Mouse (Mus musculus) cortical plate, adult 2 months (tissue): Measurements from ENCODE around the gene Pebp1. TPM values are rescaled to one million over a fixed set of nuclear protein-coding genes. Genes with fewer than 3 reads are reported as not detected.
"Not testable (repeated sequence)": the region's sequence is repeated elsewhere in the genome, so short reads cannot be mapped to it uniquely, and the experiment has no call there.

Source experiments
- H3K27ac ChIP-seq: fragments of 200-500 bp; 2 replicates; pipeline ENCODE4 v1.5.1; 2012; ENCODE audit warnings: low read length, control low read depth, inconsistent platforms; ENCODE audit not compliant: insufficient read depth
- H3K4me1 ChIP-seq: fragments of 200-500 bp; 2 replicates; pipeline ENCODE4 v1.6.1; 2011; ENCODE audit warnings: low read length; ENCODE audit not compliant: control insufficient read depth, insufficient read depth
- H3K4me3 ChIP-seq: fragments of 200-500 bp; 2 replicates; pipeline ENCODE4 v1.5.1; 2011; ENCODE audit warnings: mild to moderate bottlenecking, low read length, control low read depth; ENCODE audit not compliant: insufficient read depth
- CTCF ChIP-seq: fragments of 200-500 bp; IDR thresholded peaks from 2 replicates; pipeline ENCODE4 v1.5.1; 2011; ENCODE audit warnings: mild to moderate bottlenecking, control low read depth, low read length; ENCODE audit not compliant: insufficient read depth; ENCODE audit errors: extremely low read depth
- POLR2A ChIP-seq: fragments of 200-500 bp; IDR thresholded peaks from 2 replicates; pipeline ENCODE4 v1.6.1; 2011; ENCODE audit warnings: mild to moderate bottlenecking, low read length, control low read depth; ENCODE audit not compliant: insufficient read depth; ENCODE audit errors: extremely low read depth
- polyA plus RNA-seq: library from polyadenylated mRNA; depleted of rRNA; stranded (reverse); fragments of >200 nt; gene quantifications from 2 replicates; pipeline ENCODE4 v1.2.3, GENCODE M21; 2012

Pebp1 gene
- polyA plus RNA-seq, 1 experiment = 746 TPM

DNA sequence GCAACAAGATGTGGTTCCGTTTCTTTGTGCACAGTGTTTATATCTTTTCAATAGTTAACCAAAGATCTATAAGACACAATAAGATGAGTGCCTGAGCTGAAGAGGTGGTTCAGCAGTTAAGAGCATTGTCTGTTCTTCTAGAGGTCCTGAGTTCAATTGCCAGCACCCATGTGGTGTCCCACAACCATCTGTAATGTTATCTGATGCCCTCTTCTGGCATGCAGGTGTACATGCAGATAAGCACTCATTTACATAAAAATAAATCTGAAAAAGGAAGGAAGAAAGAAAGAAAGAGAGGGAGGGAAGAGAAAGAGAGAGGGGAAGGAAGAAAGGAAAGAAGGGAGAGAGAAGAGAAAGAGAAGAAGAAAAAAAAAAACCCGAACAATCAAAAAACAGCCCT is 19.4 kb upstream of the Pebp1 start:
- Histone ChIP-seq H3K4me1 (no peaks in the 10 kb centered on the region), H3K4me3 (no peak overlapping the region), H3K27ac (no peak overlapping the region)
- TF ChIP-seq CTCF = no peak

DNA sequence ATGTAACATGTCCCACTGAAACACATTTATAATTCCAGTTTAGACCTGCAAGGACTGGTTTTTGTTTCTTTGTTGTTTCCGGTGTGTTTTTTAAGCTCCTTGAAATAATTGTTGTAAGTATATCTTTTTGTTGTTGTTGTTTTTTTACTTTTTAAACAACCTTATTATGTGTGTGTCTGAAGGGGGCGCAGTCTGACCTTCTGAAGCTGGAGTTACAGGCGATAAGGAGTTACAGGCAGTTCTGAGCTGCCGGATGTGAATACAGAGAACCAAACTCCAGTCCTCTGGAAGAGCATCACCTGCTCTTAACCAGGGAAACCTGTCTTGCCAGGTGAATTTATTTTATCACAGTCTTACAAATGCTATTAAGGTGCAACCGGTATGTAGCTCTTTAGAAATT is 18.3 kb upstream of the Pebp1 start:
- no peak overlapping the region for H3K27ac ChIP-seq
- TF ChIP-seq POLR2A (no peak), CTCF (no peak)
- H3K4me3 ChIP-seq = no peak overlapping the region
- H3K4me1 ChIP-seq = no peaks in the 10 kb centered on the region

- Histone ChIP-seq H3K4me3 (no peak overlapping the region), H3K4me1 (no peaks in the 10 kb centered on the region), H3K27ac (no peak overlapping the region)
- TF ChIP-seq POLR2A = no peak
- TF ChIP-seq CTCF = peak; percentile 72
These were observed 17.5 kb upstream of the Pebp1 start for GRCm38 (mm10) chr5:117304947-117305346.

- no peak overlapping the region for H3K27ac ChIP-seq
- H3K4me3 ChIP-seq = no peak overlapping the region
- TF ChIP-seq CTCF (no peak), POLR2A (no peak)
- no peaks in the 10 kb centered on the region for H3K4me1 ChIP-seq
These were observed 16.5 kb upstream of the Pebp1 start for GRCm38 (mm10) chr5:117303691-117304579.

- TF ChIP-seq POLR2A (no peak), CTCF (no peak)
- Histone ChIP-seq H3K4me3 (no peak overlapping the region), H3K27ac (no peak overlapping the region), H3K4me1 (no peaks in the 10 kb centered on the region)
These were observed 15.5 kb upstream of the Pebp1 start for GRCm38 (mm10) chr5:117302899-117303298.

DNA sequence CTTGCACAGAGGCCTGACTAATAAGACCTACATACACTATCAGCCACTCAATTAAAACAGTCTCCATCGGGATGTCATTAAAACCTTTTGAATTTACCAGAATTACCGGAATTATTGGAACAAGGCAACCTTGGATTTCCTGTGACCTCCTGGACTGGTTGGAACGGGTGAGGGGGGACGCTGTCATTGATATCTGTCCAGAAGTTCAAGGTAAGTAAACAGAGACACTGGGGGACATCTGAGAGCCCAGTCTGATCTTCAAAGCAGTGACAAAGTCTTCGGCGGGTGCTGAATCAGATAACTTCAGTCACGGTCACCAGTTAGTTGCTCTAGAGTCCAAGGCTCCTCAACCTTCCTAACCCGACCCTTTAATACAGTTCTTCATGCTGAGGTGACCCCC is 7.6 kb upstream of the Pebp1 start:
- no peaks in the 10 kb centered on the region for H3K4me1 ChIP-seq
- TF ChIP-seq POLR2A (no peak), CTCF (no peak)
- no peak overlapping the region for H3K4me3 ChIP-seq
- H3K27ac ChIP-seq = no peak overlapping the region

DNA sequence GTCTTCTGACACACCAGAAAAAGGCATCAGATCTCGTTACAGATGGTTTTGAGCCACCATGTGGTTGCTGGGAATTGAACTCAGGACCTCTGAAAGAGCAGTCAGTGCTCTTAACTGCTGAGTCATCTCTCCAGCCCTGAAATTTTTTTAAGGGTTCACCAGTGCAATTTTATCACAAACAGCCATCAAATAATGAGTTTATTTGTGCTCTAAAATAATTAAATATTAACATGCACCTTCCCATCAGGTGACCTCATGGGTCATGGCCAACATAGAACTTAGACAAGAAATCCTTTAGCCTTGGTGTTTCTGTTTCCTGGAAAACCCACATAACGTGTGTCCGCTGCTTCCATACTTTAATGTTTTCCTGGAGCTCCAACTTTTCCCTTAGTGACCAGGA is 6.4 kb upstream of the Pebp1 start:
- not testable (repeated sequence) for H3K27ac ChIP-seq, H3K4me3 ChIP-seq, H3K4me1 ChIP-seq

DNA sequence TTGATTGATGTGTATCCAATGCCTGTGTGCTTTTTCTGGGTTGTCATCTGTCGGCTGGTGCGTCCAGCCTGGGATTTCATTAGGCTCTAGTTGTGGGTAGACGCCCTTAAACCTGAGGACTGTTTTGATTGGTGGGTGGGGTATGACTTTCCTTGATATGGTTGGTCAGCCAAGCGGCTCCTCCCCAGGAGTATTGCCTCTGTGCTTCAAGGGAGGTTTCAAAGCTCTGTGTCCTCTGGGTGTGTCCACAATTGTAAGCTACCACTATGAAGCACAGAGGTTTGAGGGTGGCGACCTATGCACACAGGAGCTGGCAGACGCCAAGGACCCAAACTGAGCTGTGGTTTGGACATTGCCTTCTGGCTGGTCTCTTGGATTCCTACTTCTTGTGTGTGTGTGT is 5.1 kb upstream of the Pebp1 start:
- Histone ChIP-seq H3K4me3 (no peak overlapping the region), H3K4me1 (no peaks in the 10 kb centered on the region), H3K27ac (no peak overlapping the region)
- TF ChIP-seq CTCF (no peak), POLR2A (no peak)

DNA sequence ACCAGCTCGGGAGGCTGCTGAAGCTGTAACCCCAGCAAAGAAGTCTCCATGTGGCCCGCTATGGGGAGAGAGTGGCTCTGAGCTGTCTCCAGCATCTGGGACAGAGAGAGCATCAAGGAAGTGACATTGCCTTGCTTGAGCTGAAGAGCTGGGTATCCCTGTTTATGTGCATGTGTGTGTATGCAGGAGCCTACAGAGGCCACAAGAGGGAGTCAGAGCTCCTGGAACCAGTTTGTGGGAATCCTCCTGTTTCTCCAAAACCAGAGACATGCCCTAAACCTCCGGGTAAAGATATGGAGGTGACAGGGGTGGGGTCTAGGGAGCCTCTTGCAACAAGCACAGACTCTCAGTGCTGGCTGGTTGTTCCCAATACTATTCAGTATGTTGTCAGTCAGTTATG is 3.9 kb upstream of the Pebp1 start:
- Histone ChIP-seq H3K4me3 (no peak overlapping the region), H3K4me1 (peaks cover 2% of the 10 kb centered on the region; the same call in 1 of the 2 replicates), H3K27ac (no peak overlapping the region)
- TF ChIP-seq POLR2A = no peak
- no peak for TF ChIP-seq CTCF

GRCm38 (mm10) chr5:117290081-117290480 is 2.7 kb upstream of the Pebp1 start:
- H3K4me1 ChIP-seq = peaks cover 2% of the 10 kb centered on the region; the same call in 1 of the 2 replicates
- TF ChIP-seq CTCF (0 out of 2 replicates have a peak, but pooled peaks have one; percentile 3), POLR2A (no peak)

GRCm38 (mm10) chr5:117289646-117290045 is 2.2 kb upstream of the Pebp1 start:
- Histone ChIP-seq H3K4me1 (peaks cover 2% of the 10 kb centered on the region; the same call in 1 of the 2 replicates), H3K27ac (no peak overlapping the region), H3K4me3 (no peak overlapping the region)
- no peak for TF ChIP-seq POLR2A
- TF ChIP-seq CTCF = no peak

More at GRCm38 (mm10) chr5:117290081-117290480, 2.7 kb upstream of the Pebp1 start:
- Histone ChIP-seq H3K4me3 (no peak overlapping the region), H3K27ac (no peak overlapping the region)
